Mouse (Mus musculus): Measurements from ENCODE around the gene Btbd35f16. TPM values are rescaled to one million over a fixed set of nuclear protein-coding genes. Genes with fewer than 3 reads are reported as not detected.
"Not testable (repeated sequence)": the region's sequence is repeated elsewhere in the genome, so short reads cannot be mapped to it uniquely, and the experiment has no call there.

The Btbd35f16 gene
- not detected in 2 replicates for polyA plus RNA-seq (2012; rRNA removed)

GRCm38 (mm10) chrX:3956902-3957301, at the start of gene Btbd35f16:
Gene Btbd35f16, minus strand, starts transcription at chrX:3957002.
- H3K27ac ChIP-seq (ENCODE audit: insufficient read depth, low read depth, low read length); H3K36me3 ChIP-seq (ENCODE audit: control insufficient read depth, insufficient read depth, low read length); H3K4me1 ChIP-seq (ENCODE audit: control insufficient read depth, insufficient read depth, insufficient read length, low read length); H3K27me3 ChIP-seq (ENCODE audit: control insufficient read depth, insufficient read depth, low read length); H3K4me3 ChIP-seq (ENCODE audit: low read depth, low read length): not testable (repeated sequence)
- WGBS = 73% methylated on average over 2 of the region's 3 CpGs

Other genes with a start within 250 kb of the Btbd35f16 start
- not detected in 2 replicates for gene Btbd35f10, start 204.1 kb downstream of the Btbd35f16 start, polyA plus RNA-seq (2012; rRNA removed)
- gene Btbd35f3, start 80.7 kb upstream of the Btbd35f16 start, polyA plus RNA-seq (2012; rRNA removed) = not detected in 2 replicates
- gene Btbd35f28, start 239.6 kb upstream of the Btbd35f16 start, polyA plus RNA-seq (2012; rRNA removed) = not detected in 2 replicates